Mouse (Mus musculus): ENCODE results near the gene Ptpa. TPM values are rescaled to one million over a fixed set of nuclear protein-coding genes. Genes with fewer than 3 reads are reported as not detected.

Ptpa gene
- total and polyA plus RNA-seq, 2 experiments from 2014 or later: 138 to 147 TPM

DNA sequence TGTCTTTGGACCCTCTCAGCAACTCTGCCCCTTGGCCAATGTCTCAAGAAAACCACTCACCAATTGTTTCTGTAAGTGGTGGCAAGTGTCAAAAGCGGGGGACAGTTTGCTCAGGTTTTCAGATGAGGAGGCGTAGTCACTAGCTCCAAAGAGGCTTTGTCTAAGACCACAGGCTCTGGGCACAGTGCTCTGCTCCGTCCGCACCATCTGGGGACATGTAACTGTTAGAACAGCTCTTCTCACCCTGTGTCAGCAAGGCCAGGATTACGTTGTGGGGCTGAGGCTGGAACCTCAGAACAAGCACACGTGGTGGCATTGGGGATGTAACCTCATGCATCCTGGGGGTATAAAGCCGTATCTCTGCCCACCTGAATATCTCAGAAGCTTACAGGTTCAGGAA is 59.6 kb downstream of the Ptpa start:
- Histone ChIP-seq H3K27ac (ENCODE audit: low read depth, low read length) (no peak overlapping the region), H3K9me3 (ENCODE audit: low read length) (no peaks in the 10 kb centered on the region), H3K27me3 (ENCODE audit: insufficient read depth, low read length) (no peaks in the 10 kb centered on the region), H3K36me3 (ENCODE audit: insufficient read depth, low read length) (no peaks in the 10 kb centered on the region), H3K4me3 (ENCODE audit: low read depth, low read length) (no peak overlapping the region), H3K4me1 (ENCODE audit: insufficient read depth, low read length) (peaks cover 8% of the 10 kb centered on the region; the same call in 1 of the 2 replicates), H3K9ac (replicated peaks; ENCODE audit: low read length, poor library complexity, severe bottlenecking) (no peak overlapping the region), H3K4me2 (ENCODE audit: low read depth, low read length, poor library complexity, severe bottlenecking) (no peak overlapping the region)
- TF ChIP-seq CTCF (IDR thresholded peaks at IDR 0.05): no peak
- DNase-seq (ENCODE audit: low spot score) (no peak), ATAC-seq (ENCODE audit: low FRiP score) (no peak)
- 85% methylated on average over 7 of the region's 7 CpGs for WGBS

GRCm38 (mm10) chr2:30476241-30476640 is 60.4 kb downstream of the Ptpa start:
- TF ChIP-seq CTCF (IDR thresholded peaks at IDR 0.05): no peak
- WGBS: 84% methylated on average over 2 of the region's 2 CpGs
- Histone ChIP-seq H3K36me3 (ENCODE audit: insufficient read depth, low read length) (peaks cover 3% of the 10 kb centered on the region; the same call in 1 of the 2 replicates), H3K4me3 (ENCODE audit: low read depth, low read length) (no peak overlapping the region), H3K9me3 (ENCODE audit: low read length) (no peaks in the 10 kb centered on the region), H3K9ac (replicated peaks; ENCODE audit: low read length, poor library complexity, severe bottlenecking) (no peak overlapping the region), H3K4me1 (ENCODE audit: insufficient read depth, low read length) (peaks cover 7% of the 10 kb centered on the region; the same call in 1 of the 2 replicates), H3K27ac (ENCODE audit: low read depth, low read length) (no peak overlapping the region), H3K4me2 (ENCODE audit: low read depth, low read length, poor library complexity, severe bottlenecking) (no peak overlapping the region), H3K27me3 (ENCODE audit: insufficient read depth, low read length) (no peaks in the 10 kb centered on the region)
- DNase-seq (ENCODE audit: low spot score) (no peak), ATAC-seq (ENCODE audit: low FRiP score) (no peak)

GRCm38 (mm10) chr2:30478526-30478925 is 62.7 kb downstream of the Ptpa start:
- TF ChIP-seq CTCF (IDR thresholded peaks at IDR 0.05): no peak
- no peak overlapping the region for H3K27ac ChIP-seq (ENCODE audit: low read depth, low read length)
- no peaks in the 10 kb centered on the region for H3K9me3 ChIP-seq (ENCODE audit: low read length)
- no peak for ATAC-seq (ENCODE audit: low FRiP score)
- H3K4me2 ChIP-seq (ENCODE audit: low read depth, low read length, poor library complexity, severe bottlenecking): no peak overlapping the region
- H3K4me1 ChIP-seq (ENCODE audit: insufficient read depth, low read length): peaks cover 4% of the 10 kb centered on the region; the same call in 1 of the 2 replicates
- no peaks in the 10 kb centered on the region for H3K27me3 ChIP-seq (ENCODE audit: insufficient read depth, low read length)
- no peak overlapping the region for H3K9ac ChIP-seq (replicated peaks; ENCODE audit: low read length, poor library complexity, severe bottlenecking)
- DNase-seq (ENCODE audit: low spot score): no peak
- peaks cover 5% of the 10 kb centered on the region; the same call in 1 of the 2 replicates for H3K36me3 ChIP-seq (ENCODE audit: insufficient read depth, low read length)
- 76% methylated on average over 1 of the region's 1 CpGs for whole genome bisulfite sequencing
- H3K4me3 ChIP-seq (ENCODE audit: low read depth, low read length): no peak overlapping the region

DNA sequence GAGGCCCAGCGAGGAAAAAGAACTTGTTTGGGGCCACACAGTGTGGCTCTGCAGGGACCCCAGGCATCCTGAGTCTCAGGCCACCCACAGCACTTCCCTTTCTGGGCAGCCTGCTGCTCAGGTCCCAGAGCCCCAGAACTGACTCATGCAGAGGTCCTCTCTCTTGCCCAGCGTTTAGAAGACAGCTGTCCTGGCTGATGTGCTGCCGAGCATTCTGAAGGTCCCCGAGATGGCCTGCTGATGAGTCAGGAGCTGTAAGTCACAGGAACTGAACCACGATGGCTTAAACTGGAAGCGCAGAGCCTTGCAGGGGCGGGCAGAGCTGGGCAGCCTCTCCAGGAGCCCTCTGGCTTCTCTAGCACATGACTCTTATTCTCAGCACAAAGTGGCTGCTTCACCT is 71.8 kb downstream of the Ptpa start:
- no peak for TF ChIP-seq CTCF (IDR thresholded peaks at IDR 0.05)
- 33% methylated on average over 7 of the region's 7 CpGs for WGBS
- no peaks in the 10 kb centered on the region for H3K36me3 ChIP-seq (ENCODE audit: insufficient read depth, low read length)
- H3K4me3 ChIP-seq (ENCODE audit: low read depth, low read length): no peak overlapping the region
- no peak overlapping the region for H3K4me2 ChIP-seq (ENCODE audit: low read depth, low read length, poor library complexity, severe bottlenecking)
- DNase-seq (ENCODE audit: low spot score): no peak
- H3K9me3 ChIP-seq (ENCODE audit: low read length): no peaks in the 10 kb centered on the region
- H3K9ac ChIP-seq (replicated peaks; ENCODE audit: low read length, poor library complexity, severe bottlenecking): no peak overlapping the region
- H3K27me3 ChIP-seq (ENCODE audit: insufficient read depth, low read length): no peaks in the 10 kb centered on the region
- H3K4me1 ChIP-seq (ENCODE audit: insufficient read depth, low read length): no peaks in the 10 kb centered on the region
- no peak overlapping the region for H3K27ac ChIP-seq (ENCODE audit: low read depth, low read length)
- no peak for ATAC-seq (ENCODE audit: low FRiP score)

DNA sequence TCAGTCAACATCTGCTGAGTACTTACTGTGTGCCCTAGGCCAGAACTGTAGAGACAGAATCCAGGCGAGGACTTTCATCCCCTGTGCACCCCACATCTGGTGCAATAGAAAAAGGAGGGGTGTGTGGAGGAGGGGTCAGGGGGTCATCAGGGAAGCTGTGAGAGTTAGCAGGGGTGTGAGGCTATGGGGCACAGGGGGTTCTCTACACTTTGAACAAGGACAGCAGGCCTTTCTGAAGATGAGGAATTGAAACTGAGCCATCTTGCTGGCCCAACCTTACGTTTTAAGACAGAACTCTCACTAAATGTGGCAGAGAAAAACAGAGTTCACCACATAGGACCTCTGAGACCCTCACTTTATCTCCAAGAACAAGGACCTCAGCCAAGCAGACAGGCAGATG is 74.5 kb downstream of the Ptpa start:
- Histone ChIP-seq H3K9me3 (ENCODE audit: low read length) (no peaks in the 10 kb centered on the region), H3K27me3 (ENCODE audit: insufficient read depth, low read length) (no peaks in the 10 kb centered on the region), H3K36me3 (ENCODE audit: insufficient read depth, low read length) (no peaks in the 10 kb centered on the region), H3K9ac (replicated peaks; ENCODE audit: low read length, poor library complexity, severe bottlenecking) (no peak overlapping the region), H3K4me3 (ENCODE audit: low read depth, low read length) (no peak overlapping the region), H3K27ac (ENCODE audit: low read depth, low read length) (no peak overlapping the region), H3K4me1 (ENCODE audit: insufficient read depth, low read length) (no peaks in the 10 kb centered on the region), H3K4me2 (ENCODE audit: low read depth, low read length, poor library complexity, severe bottlenecking) (no peak overlapping the region)
- no peak for DNase-seq (ENCODE audit: low spot score)
- no peak for ATAC-seq (ENCODE audit: low FRiP score)
- 76% methylated on average over 2 of the region's 2 CpGs for WGBS
- TF ChIP-seq CTCF (IDR thresholded peaks at IDR 0.05): no peak

DNA sequence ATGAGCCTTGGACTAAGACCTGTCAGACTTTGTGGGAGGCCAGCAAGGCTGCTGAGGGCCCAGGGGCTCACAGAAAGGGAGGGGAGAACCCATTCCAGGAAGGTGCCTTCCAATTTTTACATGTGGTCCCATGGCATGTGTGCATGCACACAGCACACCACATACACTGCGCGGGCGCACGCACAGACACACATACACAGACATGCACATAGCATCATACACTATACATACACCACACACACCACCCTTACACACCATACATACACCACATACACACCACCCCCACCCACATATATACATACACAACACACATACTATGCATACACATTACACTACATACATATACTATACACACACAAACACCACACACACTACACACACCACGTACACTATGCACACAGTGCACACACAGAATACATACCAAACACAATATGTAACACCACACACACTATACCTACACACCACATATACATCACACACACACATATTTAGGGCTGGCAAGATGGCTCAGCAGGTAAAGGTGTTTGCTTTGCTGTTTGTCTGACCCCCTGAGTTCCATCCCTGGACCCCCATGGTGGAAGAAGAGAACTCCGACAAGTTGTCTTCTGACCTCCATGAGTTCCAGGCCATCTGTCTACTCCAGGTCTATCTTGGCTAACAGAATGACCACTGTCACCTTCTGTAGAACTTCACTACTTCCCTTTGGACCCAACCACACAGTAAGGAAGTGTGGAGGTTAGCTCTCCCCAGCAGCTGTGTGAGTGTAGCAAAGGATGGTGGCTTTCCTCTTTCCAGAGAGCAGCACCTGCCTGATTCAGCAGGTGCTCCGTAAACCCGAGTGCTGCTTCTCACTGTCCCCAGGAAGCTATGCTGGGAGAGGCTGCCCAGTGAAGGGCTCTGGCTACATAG is 79.4 kb downstream of the Ptpa start:
- ATAC-seq (ENCODE audit: low FRiP score): peak; percentile 17; the same call in 1 of the 2 replicates
- Histone ChIP-seq H3K9ac (replicated peaks; ENCODE audit: low read length, poor library complexity, severe bottlenecking) (peak overlapping the region; percentile 46; the same call in 1 of the 2 replicates), H3K4me1 (ENCODE audit: insufficient read depth, low read length) (peaks cover 10% of the 10 kb centered on the region), H3K27me3 (ENCODE audit: insufficient read depth, low read length) (no peaks in the 10 kb centered on the region), H3K36me3 (ENCODE audit: insufficient read depth, low read length) (no peaks in the 10 kb centered on the region), H3K9me3 (ENCODE audit: low read length) (no peaks in the 10 kb centered on the region), H3K27ac (ENCODE audit: low read depth, low read length) (no peak overlapping the region), H3K4me2 (ENCODE audit: low read depth, low read length, poor library complexity, severe bottlenecking) (peak overlapping the region; percentile 49; the same call in 1 of the 2 replicates), H3K4me3 (ENCODE audit: low read depth, low read length) (peak overlapping the region; percentile 16; the same call in 1 of the 2 replicates)
- DNase-seq (ENCODE audit: low spot score): no peak
- TF ChIP-seq CTCF (IDR thresholded peaks at IDR 0.05): no peak
- WGBS: 74% methylated on average over 8 of the region's 8 CpGs
